Mouse (Mus musculus) intestine, embryonic 15.5 days (tissue): ENCODE measurements around the gene Gm36245. TPM values are rescaled to one million over a fixed set of nuclear protein-coding genes. Genes with fewer than 3 reads are reported as not detected.

Experiments used
- ATAC-seq: fragments of 200-750 bp; cut with Nextera tagmentation; 2 replicates; pipeline ENCODE4 v1.8.0; 2017; ENCODE audit warnings: moderate TSS enrichment, moderate library complexity
- H3K27ac ChIP-seq: fragments of 300-500 bp; sonication (generic); 2 replicates; pipeline ENCODE4 v1.5.1; 2015; ENCODE audit warnings: mild to moderate bottlenecking, inconsistent platforms
- H3K27me3 ChIP-seq: fragments of 300-500 bp; sonication (generic); replicated peaks from 2 replicates; pipeline ENCODE4 v1.6.1; 2015; ENCODE audit warnings: inconsistent platforms
- H3K36me3 ChIP-seq: fragments of 300-500 bp; sonication (generic); 2 replicates; pipeline ENCODE4 v1.6.1; 2015; ENCODE audit warnings: inconsistent platforms
- H3K4me1 ChIP-seq: fragments of 300-500 bp; sonication (generic); replicated peaks from 2 replicates; pipeline ENCODE4 v1.6.1; 2015; ENCODE audit warnings: inconsistent platforms
- H3K4me2 ChIP-seq: fragments of 300-500 bp; sonication (generic); replicated peaks from 2 replicates; pipeline ENCODE4 v1.6.1; 2015; ENCODE audit warnings: mild to moderate bottlenecking, inconsistent platforms
- H3K4me3 ChIP-seq: fragments of 300-500 bp; sonication (generic); replicated peaks from 2 replicates; pipeline ENCODE4 v1.5.1; 2015; ENCODE audit warnings: inconsistent platforms
- H3K9ac ChIP-seq: fragments of 300-500 bp; sonication (generic); 2 replicates; pipeline ENCODE4 v1.6.1; 2015; ENCODE audit warnings: inconsistent platforms
- H3K9me3 ChIP-seq: fragments of 300-500 bp; sonication (generic); 2 replicates; pipeline ENCODE4 v1.6.1; 2016; ENCODE audit warnings: inconsistent platforms
- WGBS: fragments of 180-500 bp; shearing (Covaris S2); methylation state at CpG from one replicate; pipeline ENCODE4 v1.1.7; 2015; 5-methylcytosine and 5-hydroxymethylcytosine counted together
- polyA plus RNA-seq: library from polyadenylated mRNA; unstranded; fragments of >200 nt; fragmentation: Nextera tagmentation; extraction: Ambion mirVana; gene quantifications from 2 replicates; pipeline ENCODE4 v1.2.1, GENCODE M21; 2015

Gm36245 gene
- polyA plus RNA-seq: not detected in 2 replicates

DNA sequence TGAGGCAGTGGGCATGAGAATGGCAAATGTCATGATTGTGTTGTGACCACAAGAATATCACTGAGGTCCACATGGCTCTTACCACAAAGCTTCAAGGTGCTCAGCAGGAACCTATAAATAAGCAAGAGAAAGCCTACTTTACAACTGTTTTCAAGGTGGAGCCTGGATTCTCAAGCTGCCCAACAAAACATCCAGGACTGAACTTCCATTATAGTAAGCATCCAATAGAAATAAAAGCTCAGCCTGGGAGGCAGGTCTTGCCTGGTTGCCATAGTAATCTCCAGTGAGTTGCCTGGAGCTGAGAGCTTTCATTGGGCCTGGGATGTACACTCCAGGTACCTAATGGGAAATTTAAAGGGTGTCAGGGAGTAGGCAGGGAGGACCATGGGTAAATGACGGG, at the start of gene Gm36245:
Gene Gm36245, plus strand, starts transcription at position 301 of the 400 bp plus-strand sequence.
- no peaks in the 10 kb centered on the region for H3K36me3 ChIP-seq
- H3K4me2 ChIP-seq: no peak within 1 kb of the TSS
- H3K4me1 ChIP-seq: no peaks in the 10 kb centered on the region; the same call in 1 of the 2 replicates
- H3K9ac ChIP-seq: no peak within 1 kb of the TSS
- WGBS: 91% methylated on average over 1 of the region's 1 CpGs
- H3K9me3 ChIP-seq: no peaks in the 10 kb centered on the region
- no peak within 1 kb of the TSS for H3K4me3 ChIP-seq
- no peak within 1 kb of the TSS for H3K27ac ChIP-seq
- H3K27me3 ChIP-seq: no peaks in the 10 kb centered on the region
- ATAC-seq: no peak

DNA sequence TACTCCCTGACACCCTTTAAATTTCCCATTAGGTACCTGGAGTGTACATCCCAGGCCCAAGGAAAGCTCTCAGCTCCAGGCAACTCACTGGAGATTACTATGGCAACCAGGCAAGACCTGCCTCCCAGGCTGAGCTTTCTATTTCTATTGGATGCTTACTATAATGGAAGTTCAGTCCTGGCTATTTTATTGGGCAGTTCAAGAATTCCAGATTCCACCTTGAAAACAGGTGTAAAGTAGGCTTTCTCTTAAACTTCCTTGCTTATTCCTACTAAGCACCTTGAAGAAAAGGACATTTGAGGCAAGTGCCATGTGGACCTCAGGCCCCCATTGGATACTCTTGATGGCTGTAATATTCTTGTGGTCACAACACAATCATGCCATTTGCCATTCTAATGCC, 37.3 kb upstream of the Gm36245 start, which contains the start of gene 1700025B11Rik:
Gene 1700025B11Rik, minus strand, starts transcription at position 101 of the 400 bp plus-strand sequence.
- Histone ChIP-seq H3K4me2 (no peak within 1 kb of the TSS), H3K36me3 (no peaks in the 10 kb centered on the region), H3K27ac (no peak within 1 kb of the TSS), H3K9me3 (no peaks in the 10 kb centered on the region), H3K4me1 (no peaks in the 10 kb centered on the region), H3K4me3 (no peak within 1 kb of the TSS), H3K9ac (no peak within 1 kb of the TSS), H3K27me3 (no peaks in the 10 kb centered on the region)
- no peak for ATAC-seq

DNA sequence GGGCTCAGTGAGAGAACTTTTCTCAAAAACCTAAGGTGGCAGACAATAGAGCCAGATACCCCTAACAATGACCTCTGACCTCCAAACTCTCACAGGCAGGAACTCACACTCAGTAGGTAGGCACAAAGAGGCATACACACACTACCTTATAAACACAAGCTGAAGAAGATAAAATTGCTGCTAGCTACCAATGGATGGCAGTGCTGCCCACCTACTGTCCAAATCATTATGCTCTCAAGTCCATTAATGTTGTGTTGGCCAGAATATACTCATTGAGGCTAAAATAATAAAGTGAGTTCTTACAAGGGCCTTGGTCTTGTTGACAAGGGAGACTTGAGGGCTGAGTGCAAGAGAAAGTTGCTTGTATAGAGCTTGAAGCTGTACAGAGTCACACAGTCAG, 35.8 kb upstream of the Gm36245 start:
- H3K27ac ChIP-seq: no peak overlapping the region
- no peaks in the 10 kb centered on the region for H3K27me3 ChIP-seq
- no peak overlapping the region for H3K4me2 ChIP-seq
- H3K4me3 ChIP-seq: no peak overlapping the region
- H3K36me3 ChIP-seq: no peaks in the 10 kb centered on the region
- no peak overlapping the region for H3K9ac ChIP-seq
- ATAC-seq: no peak
- no peaks in the 10 kb centered on the region for H3K9me3 ChIP-seq
- no peaks in the 10 kb centered on the region for H3K4me1 ChIP-seq

DNA sequence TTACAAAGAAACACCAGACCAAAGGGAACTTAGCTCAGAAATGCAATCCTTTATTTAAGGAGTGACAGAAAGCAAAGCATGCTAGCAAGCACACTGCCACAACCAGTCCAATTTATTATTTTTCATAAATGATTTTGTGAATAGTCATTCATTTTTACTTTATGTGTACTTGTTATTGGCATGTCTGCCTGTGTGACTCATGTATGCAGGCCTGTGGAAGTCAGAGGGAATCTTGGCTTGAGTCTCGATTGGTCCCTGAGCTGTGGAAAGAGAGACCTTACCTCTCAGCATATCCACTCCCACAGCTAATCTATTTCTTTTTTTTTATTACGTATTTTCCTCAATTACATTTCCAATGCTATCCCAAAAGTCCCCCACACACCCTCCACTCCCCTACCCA, 20.3 kb upstream of the Gm36245 start:
- Histone ChIP-seq H3K4me2 (no peak overlapping the region), H3K36me3 (no peaks in the 10 kb centered on the region), H3K27me3 (no peaks in the 10 kb centered on the region), H3K4me1 (no peaks in the 10 kb centered on the region), H3K9me3 (no peaks in the 10 kb centered on the region), H3K9ac (no peak overlapping the region), H3K27ac (no peak overlapping the region), H3K4me3 (no peak overlapping the region)
- 95% methylated on average over 2 of the region's 2 CpGs for WGBS
- no peak for ATAC-seq

DNA sequence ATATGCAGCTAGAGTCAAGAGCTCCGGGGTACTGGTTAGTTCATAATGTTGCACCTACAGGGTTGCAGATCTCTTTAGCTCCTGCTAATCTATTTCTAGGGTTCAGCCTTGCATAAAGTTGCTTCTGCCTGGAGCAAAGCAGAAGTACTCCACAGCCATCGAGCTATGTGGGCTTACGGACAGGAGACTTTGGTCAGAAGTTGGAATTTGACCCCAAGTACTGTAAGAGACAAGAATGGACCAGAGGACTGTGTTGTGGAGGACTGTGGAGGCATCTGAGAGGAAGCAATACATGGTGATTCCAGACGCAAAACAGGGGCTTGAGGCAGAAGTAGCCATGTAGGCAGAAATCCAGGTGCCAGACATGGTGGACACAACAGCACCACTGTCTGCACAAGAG, 19.7 kb upstream of the Gm36245 start:
- H3K9me3 ChIP-seq: no peaks in the 10 kb centered on the region
- no peaks in the 10 kb centered on the region for H3K36me3 ChIP-seq
- no peak overlapping the region for H3K27ac ChIP-seq
- WGBS: 84% methylated on average over 4 of the region's 4 CpGs
- H3K4me1 ChIP-seq: no peaks in the 10 kb centered on the region
- H3K4me3 ChIP-seq: no peak overlapping the region
- H3K27me3 ChIP-seq: no peaks in the 10 kb centered on the region
- no peak overlapping the region for H3K9ac ChIP-seq
- ATAC-seq: no peak
- no peak overlapping the region for H3K4me2 ChIP-seq

DNA sequence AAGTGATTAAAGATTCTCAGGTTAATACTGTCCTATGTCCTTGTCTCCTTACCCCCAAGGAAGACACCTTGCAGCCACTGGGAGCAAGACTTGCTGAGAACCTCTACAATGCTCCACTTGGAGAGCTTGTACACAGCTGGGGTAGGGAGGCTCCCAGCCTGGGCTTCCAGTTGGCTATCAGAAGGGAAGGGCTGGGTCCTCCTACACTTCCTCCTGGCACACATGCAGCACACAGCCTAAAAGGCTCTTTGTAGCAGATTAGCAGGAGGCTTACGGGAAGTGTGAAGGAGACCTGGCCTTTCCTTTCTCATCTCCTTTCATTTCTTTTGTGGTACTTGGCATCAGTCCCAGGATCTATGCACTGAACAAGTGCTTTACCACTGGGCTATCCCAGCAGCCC, 17.4 kb upstream of the Gm36245 start:
- no peaks in the 10 kb centered on the region for H3K4me1 ChIP-seq
- ATAC-seq: no peak
- no peaks in the 10 kb centered on the region for H3K27me3 ChIP-seq
- H3K4me3 ChIP-seq: no peak overlapping the region
- no peak overlapping the region for H3K27ac ChIP-seq
- H3K9ac ChIP-seq: no peak overlapping the region
- H3K4me2 ChIP-seq: no peak overlapping the region
- H3K36me3 ChIP-seq: no peaks in the 10 kb centered on the region
- no peaks in the 10 kb centered on the region for H3K9me3 ChIP-seq
- 39% methylated on average over 1 of the region's 1 CpGs for WGBS

DNA sequence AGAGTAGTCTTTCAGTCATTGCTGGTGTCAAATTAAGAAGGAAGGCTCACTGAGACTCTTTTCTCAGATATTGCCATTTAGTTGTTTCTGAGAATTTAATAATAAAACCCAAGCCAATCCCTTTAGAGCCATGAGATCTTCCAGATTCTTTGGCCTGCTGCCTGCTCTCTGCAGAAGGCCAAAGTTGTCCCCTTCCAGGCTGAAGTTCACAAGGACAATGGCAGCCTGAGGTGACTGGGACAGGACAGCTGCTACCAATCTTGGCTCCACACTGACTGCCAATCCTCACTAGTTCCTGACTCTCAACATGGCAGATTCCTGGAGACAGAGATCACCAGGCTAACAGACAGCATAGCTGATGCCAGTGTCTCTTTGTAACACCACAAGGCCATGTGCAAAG, 12.0 kb upstream of the Gm36245 start:
- no peaks in the 10 kb centered on the region for H3K36me3 ChIP-seq
- H3K4me2 ChIP-seq: no peak overlapping the region
- H3K27me3 ChIP-seq: no peaks in the 10 kb centered on the region
- no peaks in the 10 kb centered on the region for H3K4me1 ChIP-seq
- ATAC-seq: no peak
- no peak overlapping the region for H3K27ac ChIP-seq
- H3K4me3 ChIP-seq: no peak overlapping the region
- H3K9ac ChIP-seq: no peak overlapping the region
- H3K9me3 ChIP-seq: no peaks in the 10 kb centered on the region

DNA sequence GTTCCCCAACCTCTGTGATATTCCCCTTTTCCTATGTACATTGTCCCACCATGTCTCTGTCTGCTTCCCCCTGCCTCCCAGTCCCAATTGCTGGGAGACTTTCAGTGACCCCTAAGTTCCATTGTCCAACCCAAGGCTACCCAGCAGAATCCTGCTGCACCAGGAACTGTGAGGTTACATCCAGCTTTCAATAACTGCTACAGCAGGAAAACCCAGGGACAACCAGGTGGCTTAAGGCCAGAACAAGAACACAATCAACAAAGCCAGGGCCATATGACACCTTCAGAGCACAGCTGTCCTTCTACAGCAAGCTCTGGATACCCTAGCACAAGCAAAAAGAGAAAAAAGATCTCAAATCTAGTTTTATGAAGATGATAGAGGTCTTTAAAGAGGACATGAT, 10.1 kb upstream of the Gm36245 start:
- no peak overlapping the region for H3K4me2 ChIP-seq
- no peaks in the 10 kb centered on the region for H3K27me3 ChIP-seq
- H3K9me3 ChIP-seq: no peaks in the 10 kb centered on the region
- H3K4me1 ChIP-seq: no peaks in the 10 kb centered on the region
- H3K27ac ChIP-seq: no peak overlapping the region
- H3K36me3 ChIP-seq: no peaks in the 10 kb centered on the region
- no peak for ATAC-seq
- H3K4me3 ChIP-seq: no peak overlapping the region
- no peak overlapping the region for H3K9ac ChIP-seq

DNA sequence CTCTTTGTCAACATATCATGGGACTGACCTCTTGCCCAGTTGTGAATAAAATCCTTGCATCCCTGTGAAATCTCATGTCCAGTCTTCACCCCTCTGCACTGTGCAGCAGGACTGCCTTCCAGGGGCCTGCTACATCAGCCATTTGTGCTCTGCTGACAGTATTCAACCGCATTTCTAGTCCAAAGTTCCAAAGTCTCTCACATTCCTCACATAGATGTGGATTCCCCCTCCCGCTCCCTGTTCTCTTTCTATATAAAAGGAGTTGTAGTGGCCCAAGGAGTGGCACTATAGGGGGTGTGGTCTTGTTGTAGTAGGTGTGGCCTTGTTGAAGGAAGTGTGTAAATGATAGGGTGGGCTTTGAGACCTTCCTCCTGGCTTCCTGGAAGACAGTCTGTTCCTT, 8.2 kb upstream of the Gm36245 start:
- Histone ChIP-seq H3K4me3 (no peak overlapping the region), H3K27me3 (no peaks in the 10 kb centered on the region), H3K9ac (no peak overlapping the region), H3K36me3 (no peaks in the 10 kb centered on the region), H3K9me3 (no peaks in the 10 kb centered on the region), H3K27ac (no peak overlapping the region), H3K4me2 (no peak overlapping the region), H3K4me1 (no peaks in the 10 kb centered on the region)
- ATAC-seq: peak; percentile 49
- WGBS: 46% methylated on average over 2 of the region's 2 CpGs

DNA sequence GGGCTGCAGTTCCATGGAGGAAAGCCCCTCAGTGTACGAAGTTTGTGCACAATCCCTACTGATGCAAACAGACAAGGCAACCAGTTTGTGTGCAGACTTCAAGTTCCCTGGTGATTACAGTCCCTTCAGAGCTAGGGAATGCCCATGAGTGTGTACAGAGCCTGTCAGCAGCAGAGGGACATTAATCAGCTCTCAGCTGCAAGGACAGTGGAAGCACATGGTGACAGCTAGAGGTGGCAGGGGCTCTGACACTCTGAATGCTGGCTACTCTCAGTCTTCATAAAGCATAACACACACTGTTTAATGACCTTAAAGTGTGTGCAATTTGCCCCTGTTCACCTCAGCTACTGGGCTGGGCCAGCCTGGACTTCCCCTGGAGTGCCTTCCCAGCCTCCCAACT, 5.5 kb upstream of the Gm36245 start:
- no peak overlapping the region for H3K27ac ChIP-seq
- no peak overlapping the region for H3K4me3 ChIP-seq
- no peak for ATAC-seq
- H3K4me2 ChIP-seq: no peak overlapping the region
- H3K27me3 ChIP-seq: no peaks in the 10 kb centered on the region
- no peaks in the 10 kb centered on the region; the same call in 1 of the 2 replicates for H3K4me1 ChIP-seq
- H3K36me3 ChIP-seq: no peaks in the 10 kb centered on the region
- no peaks in the 10 kb centered on the region for H3K9me3 ChIP-seq
- H3K9ac ChIP-seq: no peak overlapping the region
- WGBS: 65% methylated on average over 1 of the region's 1 CpGs

DNA sequence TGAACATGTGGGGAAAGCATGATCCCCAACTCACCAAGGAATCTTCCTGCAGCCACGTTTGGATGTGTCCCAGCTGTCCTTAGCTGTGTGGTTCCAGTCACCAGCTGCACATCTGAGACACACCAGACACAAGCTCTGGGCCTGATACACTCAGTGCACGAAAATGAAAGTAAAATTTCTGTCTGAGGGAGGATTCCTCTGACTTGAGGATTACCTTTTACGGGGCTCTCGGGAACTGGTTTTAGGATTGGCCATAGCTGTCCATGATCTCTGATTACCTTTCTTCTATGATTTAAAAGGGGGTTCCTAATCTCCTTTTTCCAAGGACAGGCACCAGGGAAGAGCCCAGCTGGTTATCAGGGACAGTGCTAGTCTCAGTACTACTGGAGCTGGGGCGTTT, 3.1 kb upstream of the Gm36245 start, which contains the start of gene Apol10b:
Gene Apol10b, minus strand, starts transcription at position 165 of the 400 bp plus-strand sequence.
- peak within 1 kb of the TSS; percentile 19; the same call in 1 of the 2 replicates for H3K4me2 ChIP-seq
- H3K4me1 ChIP-seq: no peaks in the 10 kb centered on the region; the same call in 1 of the 2 replicates
- no peaks in the 10 kb centered on the region for H3K9me3 ChIP-seq
- H3K4me3 ChIP-seq: no peak within 1 kb of the TSS
- no peaks in the 10 kb centered on the region for H3K27me3 ChIP-seq
- H3K9ac ChIP-seq: no peak within 1 kb of the TSS
- 45% methylated on average over 5 of the region's 5 CpGs for WGBS
- H3K36me3 ChIP-seq: no peaks in the 10 kb centered on the region
- ATAC-seq: peak; percentile 36; the same call in 1 of the 2 replicates
- H3K27ac ChIP-seq: 0 out of 2 replicates have a peak within 1 kb of the TSS, but pooled peaks have one; percentile 44

DNA sequence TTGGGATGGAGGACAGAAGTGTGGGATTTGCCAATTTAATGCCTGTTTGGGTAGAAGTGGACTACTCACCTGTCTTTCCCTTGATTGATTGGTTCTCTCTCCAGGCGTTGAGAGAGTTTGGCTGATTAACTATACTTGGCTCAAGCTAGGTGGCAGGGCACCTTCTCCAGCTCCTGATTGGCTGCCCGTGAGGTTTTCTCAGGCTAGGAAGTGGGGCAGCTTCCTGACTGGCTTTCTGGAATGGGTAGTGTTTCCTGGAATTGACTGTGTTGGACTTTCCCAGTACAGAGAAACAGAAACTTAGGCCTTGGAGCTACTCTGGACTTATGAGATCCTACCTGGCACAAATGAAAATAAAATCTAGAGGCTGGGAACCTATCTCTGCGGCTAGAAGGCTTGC, 629 bp upstream of the Gm36245 start:
- Histone ChIP-seq H3K4me2 (no peak overlapping the region), H3K27me3 (no peaks in the 10 kb centered on the region), H3K27ac (no peak overlapping the region), H3K4me1 (no peaks in the 10 kb centered on the region; the same call in 1 of the 2 replicates), H3K4me3 (no peak overlapping the region), H3K36me3 (no peaks in the 10 kb centered on the region), H3K9ac (no peak overlapping the region), H3K9me3 (no peaks in the 10 kb centered on the region)
- 60% methylated on average over 3 of the region's 3 CpGs for WGBS
- no peak for ATAC-seq

DNA sequence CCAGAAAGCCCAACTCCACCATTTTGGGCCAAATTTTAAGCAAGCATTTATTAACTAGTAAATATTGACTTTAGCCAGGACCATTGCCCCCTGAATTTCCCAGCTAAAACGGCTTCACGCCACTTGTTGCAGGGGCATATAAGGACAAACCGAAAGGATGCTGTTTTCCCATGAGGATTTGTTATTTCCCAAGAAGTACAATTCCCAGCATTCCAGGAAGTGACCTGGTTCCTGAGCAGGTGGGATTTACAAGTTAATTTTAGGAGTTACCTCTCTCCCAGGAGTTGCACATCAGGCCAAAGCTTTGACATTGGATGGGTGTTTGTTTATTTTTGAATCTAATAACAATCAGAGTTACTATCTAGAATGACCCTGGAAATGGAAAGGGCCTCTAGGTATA, 7.0 kb downstream of the Gm36245 start:
- no peaks in the 10 kb centered on the region for H3K9me3 ChIP-seq

More for the DNA sequence above, 7.0 kb downstream of the Gm36245 start:
- no peaks in the 10 kb centered on the region for H3K27me3 ChIP-seq
- no peaks in the 10 kb centered on the region for H3K36me3 ChIP-seq
- H3K4me3 ChIP-seq: no peak overlapping the region
- no peak overlapping the region for H3K9ac ChIP-seq
- H3K4me2 ChIP-seq: no peak overlapping the region
- ATAC-seq: no peak
- H3K4me1 ChIP-seq: no peaks in the 10 kb centered on the region
- 91% methylated on average over 3 of the region's 3 CpGs for WGBS
- no peak overlapping the region for H3K27ac ChIP-seq
